8 mouse cellular contexts compared by ENCODE assay signal in genomic region chr17:11664610-11665345, GRCm38 (mm10).
DNase-seq lines count a peak whose midpoint lies in the region; ATAC-seq and TF ChIP-seq lines count a peak whose summit lies in the region.

No protein-coding gene starts in this region.

- 35% methylated on average over 20 of the region's 20 CpGs for WGBS in lung, embryonic 15.5 days
- 43% methylated on average over 20 of the region's 20 CpGs for WGBS in lung, adult 2 months
- WGBS in forebrain, embryonic 16.5 days, result 17% methylated on average over 20 of the region's 20 CpGs

- H3K27ac ChIP-seq in lung, embryonic 15.5 days, result no peak overlapping the region
- H3K27ac ChIP-seq in forebrain, embryonic 16.5 days (ENCODE audit: low read length), result no peak overlapping the region

- ATAC-seq in lung, embryonic 15.5 days (ENCODE audit: borderline replicate concordance, extremely low read depth, low FRiP score, low TSS enrichment), result no peak
- ATAC-seq in forebrain, embryonic 16.5 days, result peak; percentile 83
- ATAC-seq in megakaryocyte, adult 5-6 weeks (ENCODE audit: poor library complexity, severe bottlenecking), result no peak
- ATAC-seq in inflammation-experienced regulatory T-cells, adult 6 months, result no peak

- H3K4me2 ChIP-seq in lung, embryonic 15.5 days, result peak overlapping the region; percentile 6; the same call in 1 of the 2 replicates
- peak overlapping the region; percentile 47 for H3K4me2 ChIP-seq in forebrain, embryonic 16.5 days (ENCODE audit: low read length)

- no peak overlapping the region for H3K4me3 ChIP-seq in lung, embryonic 15.5 days
- H3K4me3 ChIP-seq in lung, adult 2 months (replicated peaks; ENCODE audit: extremely low read depth, low read depth, low read length), result no peak overlapping the region
- H3K4me3 ChIP-seq in forebrain, embryonic 16.5 days (replicated peaks; ENCODE audit: low read length), result peak overlapping the region; percentile 34

- no peak for TF ChIP-seq CTCF in lung, adult 2 months (IDR thresholded peaks at IDR 0.05; ENCODE audit: insufficient read depth, low read length)

- no peak for DNase-seq in lung, adult 2 months
- peak; percentile 12 for DNase-seq in kidney, postnatal 14 days
- peak; percentile 58 for DNase-seq in retina, postnatal 7 days (ENCODE audit: low read depth, low spot score)
- no peak for DNase-seq in thymus, postnatal 4 days

- no peak overlapping the region for H3K9ac ChIP-seq in lung, embryonic 15.5 days
- 0 out of 2 replicates have a peak overlapping the region, but pooled peaks have one; percentile 20 for H3K9ac ChIP-seq in forebrain, embryonic 16.5 days (replicated peaks; ENCODE audit: low read depth, low read length)

- H3K36me3 ChIP-seq in lung, embryonic 15.5 days, result no peaks in the 10 kb centered on the region
- H3K36me3 ChIP-seq in forebrain, embryonic 16.5 days (ENCODE audit: control insufficient read depth, insufficient read depth), result no peaks in the 10 kb centered on the region

- no peak for TF ChIP-seq POLR2A in lung, adult 2 months (IDR thresholded peaks at IDR 0.05; ENCODE audit: borderline replicate concordance, extremely low read depth, low read depth, low read length)

- no peaks in the 10 kb centered on the region for H3K27me3 ChIP-seq in lung, embryonic 15.5 days
- no peaks in the 10 kb centered on the region for H3K27me3 ChIP-seq in forebrain, embryonic 16.5 days (replicated peaks; ENCODE audit: control insufficient read depth, insufficient read depth, low read length)

- no peaks in the 10 kb centered on the region for H3K9me3 ChIP-seq in lung, embryonic 15.5 days
- no peaks in the 10 kb centered on the region for H3K9me3 ChIP-seq in forebrain, embryonic 16.5 days (ENCODE audit: control insufficient read depth, low read length)

- 0 out of 2 replicates have a peak, but pooled peaks cover 4% of the 10 kb centered on the region for H3K4me1 ChIP-seq in lung, embryonic 15.5 days
- peaks cover 6% of the 10 kb centered on the region for H3K4me1 ChIP-seq in lung, adult 2 months (ENCODE audit: control insufficient read depth, insufficient read depth, low read length)
- 0 out of 2 replicates have a peak, but pooled peaks cover 7% of the 10 kb centered on the region for H3K4me1 ChIP-seq in forebrain, embryonic 16.5 days (replicated peaks; ENCODE audit: control insufficient read depth, insufficient read depth, low read length)

Comparison
In these comparisons a context has a peak if more than half of its experiments do, and no peak if none do; other contexts are left out.
1. DNase-seq: peak in kidney, postnatal 14 days (single experiment) and retina, postnatal 7 days (single experiment); none in lung, adult 2 months (single experiment) and thymus, postnatal 4 days (single experiment).